Mouse (Mus musculus) hindbrain, embryonic 10.5 days (tissue): Measurements from ENCODE around the gene Pkn1. TPM values are rescaled to one million over a fixed set of nuclear protein-coding genes. Genes with fewer than 3 reads are reported as not detected.

Source experiments
- DNase-seq: peaks from one replicate; pipeline ENCODE4 v3.0.0-alpha.2; 2017; ENCODE audit warnings: low spot score
- H3K27ac ChIP-seq: fragments of 300-500 bp; sonication (generic); 2 replicates; pipeline ENCODE4 v1.5.1; 2016; ENCODE audit warnings: mild to moderate bottlenecking, moderate library complexity
- H3K27me3 ChIP-seq: fragments of 300-500 bp; sonication (generic); 2 replicates; pipeline ENCODE4 v1.6.1; 2016; ENCODE audit warnings: mild to moderate bottlenecking; ENCODE audit not compliant: poor library complexity, insufficient read depth, severe bottlenecking
- H3K36me3 ChIP-seq: fragments of 300-500 bp; sonication (generic); 2 replicates; pipeline ENCODE4 v1.6.1; 2016; ENCODE audit warnings: mild to moderate bottlenecking, moderate library complexity
- H3K4me1 ChIP-seq: fragments of 300-500 bp; sonication (generic); replicated peaks from 2 replicates; pipeline ENCODE4 v1.6.1; 2016; ENCODE audit warnings: mild to moderate bottlenecking
- H3K4me3 ChIP-seq: fragments of 300-500 bp; sonication (generic); 2 replicates; pipeline ENCODE4 v1.5.1; 2016; ENCODE audit warnings: mild to moderate bottlenecking, moderate library complexity
- H3K9me3 ChIP-seq: fragments of 300-500 bp; sonication (generic); 2 replicates; pipeline ENCODE4 v1.6.1; 2016; ENCODE audit warnings: mild to moderate bottlenecking, moderate library complexity
- WGBS: fragments of 180-500 bp; shearing (Covaris S2); methylation state at CpG from one replicate; pipeline ENCODE4 v1.1.7; 2016; 5-methylcytosine and 5-hydroxymethylcytosine counted together
- polyA plus RNA-seq: library from polyadenylated mRNA; unstranded; fragments of >200 nt; fragmentation: Nextera tagmentation; extraction: Ambion mirVana; gene quantifications from 2 replicates; pipeline ENCODE4 v1.2.1, GENCODE M21; 2016

Gene Pkn1
- polyA plus RNA-seq, 1 experiment from 2014 or later, result 29.9 TPM

- peaks cover 10% of the 10 kb centered on the region; the same call in 1 of the 2 replicates for H3K27me3 ChIP-seq
- H3K4me1 ChIP-seq, result peaks cover 8% of the 10 kb centered on the region; the same call in 1 of the 2 replicates
- WGBS, result 11% methylated on average over 23 of the region's 23 CpGs
- no peaks in the 10 kb centered on the region for H3K36me3 ChIP-seq
- 0 out of 2 replicates have a peak, but pooled peaks cover 3% of the 10 kb centered on the region for H3K9me3 ChIP-seq
- peak overlapping the region; percentile 54 for H3K4me3 ChIP-seq
- DNase-seq, result peak; percentile 88
- peak overlapping the region; percentile 84 for H3K27ac ChIP-seq
Measured at GRCm38 (mm10) chr8:83622389-83622989, 76.5 kb downstream of the Pkn1 start.

- Histone ChIP-seq H3K4me1 (peaks cover 8% of the 10 kb centered on the region; the same call in 1 of the 2 replicates), H3K36me3 (no peaks in the 10 kb centered on the region), H3K9me3 (0 out of 2 replicates have a peak, but pooled peaks cover 3% of the 10 kb centered on the region), H3K27me3 (peaks cover 10% of the 10 kb centered on the region; the same call in 1 of the 2 replicates), H3K27ac (peak overlapping the region; percentile 84), H3K4me3 (peak overlapping the region; percentile 54)
- WGBS, result 57% methylated on average over 15 of the region's 15 CpGs
- DNase-seq, result no peak
Measured at GRCm38 (mm10) chr8:83621691-83622388, 77.1 kb downstream of the Pkn1 start.

- no peak for DNase-seq
- H3K36me3 ChIP-seq, result no peaks in the 10 kb centered on the region
- H3K27me3 ChIP-seq, result peaks cover 10% of the 10 kb centered on the region; the same call in 1 of the 2 replicates
- H3K4me1 ChIP-seq, result peaks cover 8% of the 10 kb centered on the region; the same call in 1 of the 2 replicates
- no peak overlapping the region for H3K27ac ChIP-seq
- WGBS, result 89% methylated on average over 9 of the region's 9 CpGs
- H3K9me3 ChIP-seq, result 0 out of 2 replicates have a peak, but pooled peaks cover 3% of the 10 kb centered on the region
- no peak overlapping the region for H3K4me3 ChIP-seq
Measured at GRCm38 (mm10) chr8:83619568-83620285, 79.3 kb downstream of the Pkn1 start.

GRCm38 (mm10) chr8:83618566-83618965 is 80.4 kb downstream of the Pkn1 start:
- Histone ChIP-seq H3K27me3 (peaks cover 6% of the 10 kb centered on the region; the same call in 1 of the 2 replicates), H3K9me3 (0 out of 2 replicates have a peak, but pooled peaks cover 3% of the 10 kb centered on the region), H3K4me1 (peaks cover 8% of the 10 kb centered on the region; the same call in 1 of the 2 replicates), H3K4me3 (no peak overlapping the region), H3K27ac (no peak overlapping the region), H3K36me3 (peaks cover 9% of the 10 kb centered on the region)
- 93% methylated on average over 2 of the region's 2 CpGs for WGBS
- DNase-seq, result no peak

- peaks cover 6% of the 10 kb centered on the region; the same call in 1 of the 2 replicates for H3K27me3 ChIP-seq
- H3K4me1 ChIP-seq, result peaks cover 3% of the 10 kb centered on the region; the same call in 1 of the 2 replicates
- H3K9me3 ChIP-seq, result 0 out of 2 replicates have a peak, but pooled peaks cover 3% of the 10 kb centered on the region
- H3K27ac ChIP-seq, result no peak overlapping the region
- WGBS, result 86% methylated on average over 2 of the region's 2 CpGs
- no peak for DNase-seq
- no peak overlapping the region for H3K4me3 ChIP-seq
- H3K36me3 ChIP-seq, result peaks cover 24% of the 10 kb centered on the region
Measured at GRCm38 (mm10) chr8:83617111-83617510, 81.9 kb downstream of the Pkn1 start.

GRCm38 (mm10) chr8:83616625-83617024 is 82.4 kb downstream of the Pkn1 start:
- Histone ChIP-seq H3K27me3 (peaks cover 4% of the 10 kb centered on the region; the same call in 1 of the 2 replicates), H3K4me3 (no peak overlapping the region), H3K4me1 (0 out of 2 replicates have a peak, but pooled peaks cover 3% of the 10 kb centered on the region), H3K36me3 (peaks cover 29% of the 10 kb centered on the region), H3K27ac (no peak overlapping the region), H3K9me3 (0 out of 2 replicates have a peak, but pooled peaks cover 3% of the 10 kb centered on the region)
- DNase-seq, result no peak

Other genes with a start within 250 kb of the Pkn1 start
- gene Scoc, start 240.8 kb downstream of the Pkn1 start, polyA plus RNA-seq, result 112 and 114 TPM in 2 replicates
- 0.10 and 0.16 TPM in 2 replicates for gene Olfr370, start 163.4 kb downstream of the Pkn1 start, polyA plus RNA-seq
- 359 and 398 TPM in 2 replicates for gene Ndufb7, start 132.5 kb downstream of the Pkn1 start, polyA plus RNA-seq
- gene Tecr, start 91.2 kb downstream of the Pkn1 start, polyA plus RNA-seq, result 714 and 783 TPM in 2 replicates
- gene Dnajb1, start 91.0 kb downstream of the Pkn1 start, polyA plus RNA-seq, result 71.9 and 84.2 TPM in 2 replicates
- 221 and 240 TPM in 2 replicates for gene Gipc1, start 46.5 kb downstream of the Pkn1 start, polyA plus RNA-seq
- 0.58 and 0.62 TPM in 2 replicates for gene Ptger1, start 32.5 kb downstream of the Pkn1 start, polyA plus RNA-seq
- gene Ddx39, start 16.0 kb upstream of the Pkn1 start, polyA plus RNA-seq, result 253 and 322 TPM in 2 replicates
- gene Adgre5, start 42.1 kb upstream of the Pkn1 start, polyA plus RNA-seq, result 6.9 and 9.3 TPM in 2 replicates
- gene Adgrl1, start 200.9 kb upstream of the Pkn1 start, polyA plus RNA-seq, result 10.9 and 15.4 TPM in 2 replicates